Mouse (Mus musculus) ES-Bruce4 (cell line): ENCODE data around the gene Krtap4-1. TPM values are rescaled to one million over a fixed set of nuclear protein-coding genes. Genes with fewer than 3 reads are reported as not detected.
"Not testable (repeated sequence)": the region's sequence is repeated elsewhere in the genome, so short reads cannot be mapped to it uniquely, and the experiment has no call there.

ENCODE experiments used
- H3K27ac ChIP-seq: 2 replicates; pipeline ENCODE4 v1.5.1; 2012; ENCODE audit warnings: low read length, inconsistent platforms; ENCODE audit not compliant: insufficient read depth
- H3K27me3 ChIP-seq: 2 replicates; pipeline ENCODE4 v1.6.1; 2012; ENCODE audit warnings: mild to moderate bottlenecking, low read length, inconsistent platforms; ENCODE audit not compliant: control insufficient read depth, poor library complexity, insufficient read depth, severe bottlenecking
- H3K36me3 ChIP-seq: 2 replicates; pipeline ENCODE4 v1.6.1; 2012; ENCODE audit warnings: inconsistent platforms, mild to moderate bottlenecking, low read length, moderate library complexity; ENCODE audit not compliant: control insufficient read depth, poor library complexity, insufficient read depth, severe bottlenecking
- H3K4me1 ChIP-seq: one replicate; pipeline ENCODE4 v1.8.1; 2011; ENCODE audit warnings: low read length; ENCODE audit not compliant: control insufficient read depth, insufficient read depth
- H3K4me3 ChIP-seq: 2 replicates; pipeline ENCODE4 v1.5.1; 2011; ENCODE audit warnings: low read depth, mild to moderate bottlenecking, low read length
- H3K9ac ChIP-seq: 2 replicates; pipeline ENCODE4 v1.6.1; 2012; ENCODE audit warnings: low read depth, mild to moderate bottlenecking, inconsistent platforms; ENCODE audit not compliant: poor library complexity, severe bottlenecking
- H3K9me3 ChIP-seq: replicated peaks from 2 replicates; pipeline ENCODE4 v1.6.1; 2012; ENCODE audit warnings: mild to moderate bottlenecking, low read length, inconsistent platforms; ENCODE audit not compliant: control insufficient read depth, poor library complexity, insufficient read depth, severe bottlenecking
- CTCF ChIP-seq: IDR thresholded peaks from one replicate; pipeline ENCODE4 v1.8.1; 2011; ENCODE audit warnings: low read depth, low read length
- EP300 ChIP-seq: IDR thresholded peaks from 2 replicates; pipeline ENCODE4 v1.6.1; 2011; ENCODE audit warnings: low read depth, low read length; ENCODE audit not compliant: insufficient read depth
- POLR2A ChIP-seq: IDR thresholded peaks from one replicate; pipeline ENCODE4 v1.8.1; 2011; ENCODE audit warnings: low read length; ENCODE audit not compliant: insufficient read depth
- polyA plus RNA-seq: library from polyadenylated mRNA; stranded (reverse); fragments of >200 nt; gene quantifications from 2 replicates; pipeline ENCODE4 v1.2.4, GENCODE M21; 2011; ENCODE audit warnings: low read depth; ENCODE audit not compliant: missing spikeins, insufficient read depth, insufficient read length

Krtap4-1 gene
- polyA plus RNA-seq, 1 experiment = not detected

GRCm38 (mm10) chr11:99650136-99650535 is 22.1 kb upstream of the Krtap4-1 start, which contains the start of gene Gm11555:
TSS of gene Gm11555 (minus strand) at chr11:99650236.
- Histone ChIP-seq H3K9ac (no peak within 1 kb of the TSS), H3K4me1 (no peaks in the 10 kb centered on the region), H3K4me3 (no peak within 1 kb of the TSS), H3K9me3 (peaks cover 3% of the 10 kb centered on the region; the same call in 1 of the 2 replicates), H3K27me3 (no peaks in the 10 kb centered on the region), H3K36me3 (no peaks in the 10 kb centered on the region), H3K27ac (no peak within 1 kb of the TSS)
- TF ChIP-seq EP300 (no peak), CTCF (no peak), POLR2A (no peak)

- Histone ChIP-seq H3K9ac (no peak overlapping the region), H3K27me3 (no peaks in the 10 kb centered on the region), H3K4me1 (no peaks in the 10 kb centered on the region), H3K36me3 (no peaks in the 10 kb centered on the region), H3K9me3 (peaks cover 3% of the 10 kb centered on the region; the same call in 1 of the 2 replicates), H3K4me3 (no peak overlapping the region), H3K27ac (no peak overlapping the region)
- TF ChIP-seq POLR2A (no peak), EP300 (no peak), CTCF (no peak)
Measured at GRCm38 (mm10) chr11:99646444-99646843, 18.4 kb upstream of the Krtap4-1 start.

GRCm38 (mm10) chr11:99644351-99644750 is 16.3 kb upstream of the Krtap4-1 start:
- H3K27ac ChIP-seq = no peak overlapping the region
- no peaks in the 10 kb centered on the region for H3K4me1 ChIP-seq
- no peak overlapping the region for H3K9ac ChIP-seq
- no peaks in the 10 kb centered on the region for H3K27me3 ChIP-seq
- no peak for TF ChIP-seq CTCF
- TF ChIP-seq EP300 = no peak
- no peak for TF ChIP-seq POLR2A
- no peak overlapping the region for H3K4me3 ChIP-seq
- H3K9me3 ChIP-seq = no peaks in the 10 kb centered on the region
- H3K36me3 ChIP-seq = no peaks in the 10 kb centered on the region

DNA sequence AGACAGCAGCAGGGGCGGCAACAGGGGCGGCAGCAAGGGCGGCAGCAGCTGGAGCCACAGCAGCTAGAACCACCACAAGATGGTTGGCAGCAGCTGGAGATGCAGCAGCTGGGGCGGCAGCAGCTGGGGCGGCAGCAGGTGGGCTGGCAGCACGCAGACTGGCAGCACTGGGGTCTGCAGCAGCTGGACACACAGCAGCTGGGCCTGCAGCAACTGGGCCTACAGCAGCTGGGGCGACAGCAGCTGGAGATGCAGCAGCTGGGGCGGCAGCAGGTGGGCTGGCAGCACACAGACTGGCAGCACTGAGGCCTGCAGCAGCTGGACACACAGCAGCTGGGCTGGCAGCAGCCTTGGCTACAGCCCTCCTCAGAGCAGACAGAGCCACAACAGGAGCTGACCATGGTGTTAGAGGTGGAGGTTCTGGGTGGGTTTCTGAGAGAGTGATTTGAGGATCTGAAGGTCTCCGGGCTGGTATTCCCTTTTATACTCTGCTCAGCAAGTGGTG is 15.6 kb upstream of the Krtap4-1 start, which contains the start of gene Krtap4-7:
Gene Krtap4-7 (minus strand): TSS at position 455 of the 505 bp plus-strand sequence.
- H3K9me3 ChIP-seq, H3K27ac ChIP-seq, H3K4me3 ChIP-seq, H3K27me3 ChIP-seq, H3K36me3 ChIP-seq, H3K9ac ChIP-seq, H3K4me1 ChIP-seq: not testable (repeated sequence)

DNA sequence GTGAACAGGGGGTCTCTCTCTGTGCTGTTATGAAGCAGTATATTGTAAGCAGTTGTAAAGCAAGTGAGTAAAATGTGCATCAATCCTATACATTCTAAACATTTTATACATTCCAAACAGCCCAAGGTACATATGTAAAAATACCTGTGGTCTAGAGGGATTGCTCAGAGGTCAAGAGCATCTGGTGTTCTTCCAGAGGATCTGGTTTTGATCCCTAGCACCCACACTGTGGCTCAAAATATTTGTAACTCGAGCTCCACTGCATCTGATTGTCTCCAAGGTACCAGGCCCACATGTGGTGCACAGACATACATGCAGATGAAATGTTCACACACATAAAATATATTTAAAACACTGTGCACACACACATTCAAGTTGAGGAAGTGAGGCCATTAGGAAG is 12.9 kb upstream of the Krtap4-1 start:
- TF ChIP-seq EP300 (no peak), CTCF (no peak), POLR2A (no peak)
- H3K9me3 ChIP-seq = no peaks in the 10 kb centered on the region
- no peak overlapping the region for H3K27ac ChIP-seq
- no peak overlapping the region for H3K4me3 ChIP-seq
- no peaks in the 10 kb centered on the region for H3K27me3 ChIP-seq
- H3K9ac ChIP-seq = no peak overlapping the region
- H3K36me3 ChIP-seq = no peaks in the 10 kb centered on the region
- H3K4me1 ChIP-seq = no peaks in the 10 kb centered on the region

DNA sequence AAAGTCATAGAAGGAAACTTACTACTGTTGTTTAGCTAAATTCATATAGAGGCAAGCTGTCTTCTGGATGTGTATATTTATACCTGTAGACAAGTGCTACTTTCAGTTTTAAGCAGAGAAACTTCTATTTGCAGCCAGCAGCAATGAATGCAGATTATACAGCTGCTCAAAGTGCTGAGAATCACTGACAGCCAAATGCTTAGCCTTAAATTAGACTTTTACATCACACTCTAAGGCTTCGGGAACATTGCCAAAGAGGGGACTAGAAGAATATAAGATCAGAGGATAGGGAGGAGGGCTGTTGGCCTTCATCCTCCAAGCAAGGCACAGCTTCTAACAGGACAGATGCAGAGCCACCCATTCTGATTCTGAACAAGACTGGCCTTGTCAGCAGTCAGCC is 9.0 kb upstream of the Krtap4-1 start:
- Histone ChIP-seq H3K9ac (no peak overlapping the region), H3K27me3 (no peaks in the 10 kb centered on the region), H3K9me3 (no peaks in the 10 kb centered on the region), H3K4me1 (no peaks in the 10 kb centered on the region), H3K36me3 (no peaks in the 10 kb centered on the region), H3K27ac (no peak overlapping the region), H3K4me3 (no peak overlapping the region)
- TF ChIP-seq POLR2A = no peak
- TF ChIP-seq EP300 = no peak
- TF ChIP-seq CTCF = no peak
